Mouse (Mus musculus): ENCODE measurements around the gene Nol3. TPM values are rescaled to one million over a fixed set of nuclear protein-coding genes. Genes with fewer than 3 reads are reported as not detected.

The Nol3 gene
- polyA plus RNA-seq (2014; fragmentation: Illumina TruSeq; extraction: RNeasy Lipid Tissue Mini Kit (QIAGEN cat#74804); ENCODE audit: low read depth, low replicate concordance) = 0.06 TPM

GRCm38 (mm10) chr8:105275840-105276239, at the start of gene Nol3:
Gene Nol3 (plus strand): TSS chr8:105276140.

GRCm38 (mm10) chr8:105254966-105255350, 21.0 kb upstream of the Nol3 start, which contains the start of gene B3gnt9:
Gene B3gnt9 (minus strand): TSS chr8:105255153.

GRCm38 (mm10) chr8:105264024-105264982, 11.6 kb upstream of the Nol3 start, which contains the start of the genes Tradd and Fbxl8:
Gene Tradd (minus strand): TSS chr8:105264609.
Gene Fbxl8 (plus strand): TSS chr8:105264648.

GRCm38 (mm10) chr8:105269461-105269947, 6.4 kb upstream of the Nol3 start, which contains the start of gene Hsf4:
Gene Hsf4 (plus strand): TSS chr8:105269801.

GRCm38 (mm10) chr8:105289805-105290460, 14.0 kb downstream of the Nol3 start, which contains the start of gene 4931428F04Rik:
Gene 4931428F04Rik (minus strand): TSS chr8:105289864.

GRCm38 (mm10) chr8:105295895-105296573, 20.1 kb downstream of the Nol3 start, which contains the start of gene Exoc3l:
Gene Exoc3l (minus strand): TSS chr8:105296101.

GRCm38 (mm10) chr8:105297511-105298192, 21.7 kb downstream of the Nol3 start, which contains the start of gene E2f4:
Gene E2f4 (plus strand): TSS chr8:105297663.

GRCm38 (mm10) chr8:105305211-105306145, 29.5 kb downstream of the Nol3 start, which contains the start of gene Elmo3:
Gene Elmo3 (plus strand): TSS chr8:105305601.

GRCm38 (mm10) chr8:105326141-105326672, 50.3 kb downstream of the Nol3 start, which contains the start of the genes Lrrc29 and Tmem208:
Gene Lrrc29 (minus strand): TSS chr8:105326278.
Gene Tmem208 (plus strand): TSS chr8:105326354.

Other genes with a start within 250 kb of the Nol3 start
- gene Ces3a, start 227.5 kb upstream of the Nol3 start, polyA plus RNA-seq (2014; fragmentation: Illumina TruSeq; extraction: RNeasy Lipid Tissue Mini Kit (QIAGEN cat#74804); ENCODE audit: low read depth, low replicate concordance) = 0.66 TPM
- 0.18 TPM for gene Ces3b, start 192.4 kb upstream of the Nol3 start, polyA plus RNA-seq (2014; fragmentation: Illumina TruSeq; extraction: RNeasy Lipid Tissue Mini Kit (QIAGEN cat#74804); ENCODE audit: low read depth, low replicate concordance)
- gene Ces4a, start 144.3 kb upstream of the Nol3 start, polyA plus RNA-seq (2014; fragmentation: Illumina TruSeq; extraction: RNeasy Lipid Tissue Mini Kit (QIAGEN cat#74804); ENCODE audit: low read depth, low replicate concordance) = 0.21 TPM
- 40.2 TPM for gene Cbfb, start 105.5 kb upstream of the Nol3 start, polyA plus RNA-seq (2014; fragmentation: Illumina TruSeq; extraction: RNeasy Lipid Tissue Mini Kit (QIAGEN cat#74804); ENCODE audit: low read depth, low replicate concordance)
- 9.0 TPM for gene D230025D16Rik, start 51.0 kb upstream of the Nol3 start, polyA plus RNA-seq (2014; fragmentation: Illumina TruSeq; extraction: RNeasy Lipid Tissue Mini Kit (QIAGEN cat#74804); ENCODE audit: low read depth, low replicate concordance)
- 2.6 TPM for gene B3gnt9, start 21.0 kb upstream of the Nol3 start, polyA plus RNA-seq (2014; fragmentation: Illumina TruSeq; extraction: RNeasy Lipid Tissue Mini Kit (QIAGEN cat#74804); ENCODE audit: low read depth, low replicate concordance)
- 0.20 TPM for gene Tradd, start 11.5 kb upstream of the Nol3 start, polyA plus RNA-seq (2014; fragmentation: Illumina TruSeq; extraction: RNeasy Lipid Tissue Mini Kit (QIAGEN cat#74804); ENCODE audit: low read depth, low replicate concordance)
- gene Fbxl8, start 11.5 kb upstream of the Nol3 start, polyA plus RNA-seq (2014; fragmentation: Illumina TruSeq; extraction: RNeasy Lipid Tissue Mini Kit (QIAGEN cat#74804); ENCODE audit: low read depth, low replicate concordance) = not detected
- gene Hsf4, start 6.3 kb upstream of the Nol3 start, polyA plus RNA-seq (2014; fragmentation: Illumina TruSeq; extraction: RNeasy Lipid Tissue Mini Kit (QIAGEN cat#74804); ENCODE audit: low read depth, low replicate concordance) = not detected
- 8.6 TPM for gene 4931428F04Rik, start 13.7 kb downstream of the Nol3 start, polyA plus RNA-seq (2014; fragmentation: Illumina TruSeq; extraction: RNeasy Lipid Tissue Mini Kit (QIAGEN cat#74804); ENCODE audit: low read depth, low replicate concordance)
- gene Exoc3l, start 20.0 kb downstream of the Nol3 start, polyA plus RNA-seq (2014; fragmentation: Illumina TruSeq; extraction: RNeasy Lipid Tissue Mini Kit (QIAGEN cat#74804); ENCODE audit: low read depth, low replicate concordance) = 0.71 TPM
- 5.4 TPM for gene E2f4, start 21.5 kb downstream of the Nol3 start, polyA plus RNA-seq (2014; fragmentation: Illumina TruSeq; extraction: RNeasy Lipid Tissue Mini Kit (QIAGEN cat#74804); ENCODE audit: low read depth, low replicate concordance)
- gene Elmo3, start 29.5 kb downstream of the Nol3 start, polyA plus RNA-seq (2014; fragmentation: Illumina TruSeq; extraction: RNeasy Lipid Tissue Mini Kit (QIAGEN cat#74804); ENCODE audit: low read depth, low replicate concordance) = 0.15 TPM
- gene Lrrc29, start 50.1 kb downstream of the Nol3 start, polyA plus RNA-seq (2014; fragmentation: Illumina TruSeq; extraction: RNeasy Lipid Tissue Mini Kit (QIAGEN cat#74804); ENCODE audit: low read depth, low replicate concordance) = 0.87 TPM
- 3.1 TPM for gene Tmem208, start 50.2 kb downstream of the Nol3 start, polyA plus RNA-seq (2014; fragmentation: Illumina TruSeq; extraction: RNeasy Lipid Tissue Mini Kit (QIAGEN cat#74804); ENCODE audit: low read depth, low replicate concordance)
- gene Fhod1, start 71.8 kb downstream of the Nol3 start, polyA plus RNA-seq (2014; fragmentation: Illumina TruSeq; extraction: RNeasy Lipid Tissue Mini Kit (QIAGEN cat#74804); ENCODE audit: low read depth, low replicate concordance) = 0.80 TPM
- 1.6 TPM for gene Slc9a5, start 72.7 kb downstream of the Nol3 start, polyA plus RNA-seq (2014; fragmentation: Illumina TruSeq; extraction: RNeasy Lipid Tissue Mini Kit (QIAGEN cat#74804); ENCODE audit: low read depth, low replicate concordance)
- 3.6 TPM for gene Plekhg4, start 97.1 kb downstream of the Nol3 start, polyA plus RNA-seq (2014; fragmentation: Illumina TruSeq; extraction: RNeasy Lipid Tissue Mini Kit (QIAGEN cat#74804); ENCODE audit: low read depth, low replicate concordance)
- gene Kctd19, start 137.4 kb downstream of the Nol3 start, polyA plus RNA-seq (2014; fragmentation: Illumina TruSeq; extraction: RNeasy Lipid Tissue Mini Kit (QIAGEN cat#74804); ENCODE audit: low read depth, low replicate concordance) = 99.0 TPM
- gene Lrrc36, start 137.4 kb downstream of the Nol3 start, polyA plus RNA-seq (2014; fragmentation: Illumina TruSeq; extraction: RNeasy Lipid Tissue Mini Kit (QIAGEN cat#74804); ENCODE audit: low read depth, low replicate concordance) = 73.0 TPM
- 0.20 TPM for gene Tppp3, start 195.4 kb downstream of the Nol3 start, polyA plus RNA-seq (2014; fragmentation: Illumina TruSeq; extraction: RNeasy Lipid Tissue Mini Kit (QIAGEN cat#74804); ENCODE audit: low read depth, low replicate concordance)
- gene Zdhhc1, start 220.8 kb downstream of the Nol3 start, polyA plus RNA-seq (2014; fragmentation: Illumina TruSeq; extraction: RNeasy Lipid Tissue Mini Kit (QIAGEN cat#74804); ENCODE audit: low read depth, low replicate concordance) = 4.0 TPM
- gene Hsd11b2, start 242.6 kb downstream of the Nol3 start, polyA plus RNA-seq (2014; fragmentation: Illumina TruSeq; extraction: RNeasy Lipid Tissue Mini Kit (QIAGEN cat#74804); ENCODE audit: low read depth, low replicate concordance) = 0.11 TPM

Data from testis, adult 10 weeks (tissue).